18 mouse cellular contexts compared by ENCODE assay signal in the genomic region with DNA sequence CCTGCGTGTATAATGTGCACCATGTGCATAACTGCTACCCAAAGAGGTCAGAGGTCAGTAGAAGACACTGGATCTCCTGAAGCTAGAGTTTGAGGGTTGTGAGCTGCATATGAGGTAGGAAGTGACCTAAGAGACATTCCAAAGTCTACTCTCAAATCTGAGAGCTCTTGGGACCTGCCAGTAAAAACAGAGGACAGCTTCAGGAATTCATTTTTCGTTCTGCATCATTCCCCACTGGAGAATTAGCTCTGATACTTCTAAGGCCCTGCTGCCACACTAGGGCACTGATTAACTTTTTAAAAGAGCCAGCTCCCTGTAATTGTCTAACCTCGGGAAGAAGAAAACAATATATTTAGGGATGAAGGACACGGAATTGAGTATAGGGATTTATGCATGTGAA. TPM values are rescaled to one million over a fixed set of nuclear protein-coding genes. Genes with fewer than 3 reads are reported as not detected.
"Had no signal": no experiment of that assay in that cellular context is flagged by ENCODE, and none has a peak within 500 bp of the region (broad histone marks: within the 10 kb centered on the region; RNA-seq: fewer than 3 reads in every experiment).

No protein-coding gene starts in this region.

- DNase-seq: lung, adult 18-20 months; lung, embryonic 14.5 days; lung, postnatal 10 days; lung, postnatal 4 days; midbrain, embryonic 14.5 days; retina, postnatal 1 day; right cerebral cortex, adult 18-20 months; right cerebral cortex, postnatal 25 days; right cerebral cortex, postnatal 4 days; spleen, adult 18-20 months; thymus, adult 18-20 months; thymus, postnatal 14 days; thymus, postnatal 36 days had no signal

- ATAC-seq: midbrain, embryonic 16.5 days had no signal

- H3K27me3 ChIP-seq: midbrain, embryonic 12.5 days; neural tube, embryonic 13.5 days; neural tube, embryonic 15.5 days had no signal

RNA-seq across cellular contexts. Expression of gene Wwtr1, which starts 53.8 kb away (rescaled TPM):
- total RNA-seq: megakaryocyte-erythroid progenitor cell, adult 5-6 weeks had no signal
